Mouse (Mus musculus) heart, postnatal 36 days (tissue): Measurements from ENCODE around the gene Rnf144a. TPM values are rescaled to one million over a fixed set of nuclear protein-coding genes. Genes with fewer than 3 reads are reported as not detected.

ENCODE experiments used
- microRNA-seq, 2 experiments: library from miRNA; unstranded; fragments of <30 nt; microRNA quantifications; one replicate each; pipeline ENCODE4 v1.2.0; 2021; ENCODE audit warnings: borderline number of aligned reads in 2 of 2
- total RNA-seq, 2 experiments: library from RNA; stranded (reverse); gene quantifications; 2 replicates each; pipeline ENCODE4 v1.2.3; 2021

Rnf144a gene
- total RNA-seq, 2 experiments from 2014 or later, result 13.4 to 23.5 TPM

Small RNA genes lying within 50 kb of the gene (microRNA-seq; reads per million reads assigned to microRNA genes)
- 62.2 to 63.2 reads per million in 2 experiments for gene Mir6538

Other genes starting within 250 kb of the Rnf144a start
- 10 to 100 TPM in 1 of 2 experiments, 1 to 10 TPM in 1; 8.0 to 23.8 TPM for gene Rsad2, start 41.2 kb upstream of the Rnf144a start, total RNA-seq
- 1 to 10 TPM; 4.6 to 9.9 TPM for gene Cmpk2, start 54.0 kb upstream of the Rnf144a start, total RNA-seq